Mouse (Mus musculus): ENCODE results near the gene Elf1.
A peak's percentile ranks its signal among the peaks of the same experiment; 100 is the strongest.
"Not testable (repeated sequence)": the region's sequence is repeated elsewhere in the genome, so short reads cannot be mapped to it uniquely, and the experiment has no call there.

The Elf1 gene

DNA sequence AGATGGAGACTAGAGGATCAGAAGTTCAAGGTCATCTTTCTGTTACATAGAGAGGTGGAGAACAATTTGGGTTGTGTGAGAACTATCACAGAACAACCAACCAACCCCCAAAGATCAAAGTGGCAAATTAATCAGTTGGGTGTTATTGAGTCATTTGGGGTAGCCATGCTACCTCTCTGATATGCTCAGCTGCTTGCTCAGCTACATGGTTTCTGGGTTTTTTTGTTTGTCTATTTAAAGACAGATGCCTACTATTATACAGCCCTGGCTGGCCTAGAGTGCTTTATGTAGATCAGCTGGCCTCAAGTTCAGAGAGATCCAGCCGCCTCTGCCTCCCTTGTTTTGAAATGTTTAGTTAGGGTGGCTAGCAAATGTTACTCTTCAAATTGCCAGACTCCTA lies 40.1 kb downstream of the Elf1 start:
- no peak for DNase-seq (ENCODE audit: low spot score in 2 of 2)

DNA sequence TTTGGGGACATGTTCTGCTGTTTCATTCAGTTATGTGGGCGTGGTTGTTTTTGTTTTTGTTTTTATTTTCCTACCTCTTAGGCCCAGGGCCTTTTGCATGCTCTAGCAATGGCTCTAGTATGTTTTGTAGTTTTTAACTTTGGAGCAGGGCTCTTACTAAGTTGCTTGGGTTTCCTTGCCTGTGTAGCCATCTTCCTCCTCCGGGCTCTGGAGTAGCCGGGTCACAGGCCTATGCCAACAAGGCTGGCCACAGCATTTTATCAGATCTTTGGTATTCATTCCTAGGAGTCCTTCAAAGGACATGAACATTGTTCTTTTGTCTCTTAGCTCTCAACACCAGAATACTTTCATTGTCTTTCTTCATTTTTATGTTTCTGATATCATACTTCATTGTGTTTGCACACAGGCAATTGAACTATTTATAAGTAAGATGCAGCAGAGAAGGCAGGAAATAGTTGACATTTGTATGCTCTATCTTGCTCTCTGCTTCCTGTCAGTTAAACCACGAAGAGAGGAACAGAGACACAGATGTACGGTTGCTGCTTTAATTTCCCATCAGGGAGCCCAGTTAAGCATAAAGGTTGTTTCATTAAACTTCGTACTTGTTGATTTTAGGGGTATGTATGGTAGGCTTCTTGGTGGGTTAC lies 40.6 kb downstream of the Elf1 start:
- peak; percentile 72 to 78 for DNase-seq (ENCODE audit: low spot score in 2 of 2)

DNA sequence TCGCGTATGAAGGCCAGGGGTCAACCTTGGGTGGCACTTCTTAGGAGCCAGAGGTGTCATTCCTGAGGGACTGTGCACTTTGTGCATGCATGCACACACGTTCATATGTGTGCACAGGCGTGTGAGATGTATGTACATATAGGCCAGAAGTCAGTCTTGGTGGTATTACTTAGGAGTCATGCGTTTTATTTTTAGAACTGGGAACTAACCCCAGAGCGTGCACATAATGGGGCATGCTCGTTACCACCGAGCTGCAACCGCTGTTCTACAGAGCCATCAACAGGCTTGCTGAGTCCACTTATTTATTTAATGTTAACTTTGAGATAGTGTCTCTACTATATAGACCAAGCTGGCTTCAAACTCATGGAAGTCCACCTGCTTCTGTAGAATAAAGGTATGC lies 41.4 kb downstream of the Elf1 start:
- peak; percentile 72 to 73 for DNase-seq (ENCODE audit: low spot score in 2 of 2)

DNA sequence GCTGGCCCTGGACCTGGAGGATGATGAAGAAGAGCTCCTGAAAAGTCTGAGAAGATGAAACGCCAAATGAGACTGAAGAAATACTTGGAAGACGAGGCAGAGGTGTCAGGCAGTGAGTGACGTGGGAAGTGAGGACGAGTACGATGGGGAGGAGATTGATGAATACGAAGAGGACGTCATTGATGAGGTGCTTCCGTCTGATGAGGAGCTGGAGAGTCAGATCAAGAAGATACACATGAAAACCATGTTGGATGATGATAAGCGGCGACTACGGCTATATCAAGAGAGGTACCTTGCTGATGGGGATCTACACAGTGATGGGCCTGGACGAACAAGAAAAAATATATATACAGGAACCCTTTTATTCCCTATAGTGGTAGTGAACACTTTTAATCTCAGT lies 45.1 kb downstream of the Elf1 start:
- not testable (repeated sequence) for DNase-seq (ENCODE audit: low spot score in 2 of 2)

DNA sequence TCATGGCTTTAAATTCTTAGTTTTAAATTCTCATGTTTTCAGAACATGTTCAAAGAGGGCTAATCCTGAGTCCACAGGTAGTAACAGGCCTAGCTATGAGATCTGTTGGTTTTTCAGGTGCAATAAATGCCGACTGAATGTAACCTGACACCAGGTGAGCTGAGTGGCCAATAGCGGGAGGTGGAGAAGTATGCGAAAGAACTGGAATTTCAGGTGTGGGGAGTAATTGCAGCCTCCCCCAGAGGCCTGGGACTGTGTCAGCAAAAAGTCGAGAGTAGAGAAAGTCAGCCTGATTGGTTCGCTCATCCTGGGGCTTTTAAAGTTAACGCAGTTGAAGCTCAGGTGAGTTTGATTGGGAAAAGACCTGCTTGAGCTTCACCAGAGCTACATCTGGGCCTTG lies 46.7 kb downstream of the Elf1 start:
- no peak for DNase-seq (ENCODE audit: low spot score in 2 of 2)

DNA sequence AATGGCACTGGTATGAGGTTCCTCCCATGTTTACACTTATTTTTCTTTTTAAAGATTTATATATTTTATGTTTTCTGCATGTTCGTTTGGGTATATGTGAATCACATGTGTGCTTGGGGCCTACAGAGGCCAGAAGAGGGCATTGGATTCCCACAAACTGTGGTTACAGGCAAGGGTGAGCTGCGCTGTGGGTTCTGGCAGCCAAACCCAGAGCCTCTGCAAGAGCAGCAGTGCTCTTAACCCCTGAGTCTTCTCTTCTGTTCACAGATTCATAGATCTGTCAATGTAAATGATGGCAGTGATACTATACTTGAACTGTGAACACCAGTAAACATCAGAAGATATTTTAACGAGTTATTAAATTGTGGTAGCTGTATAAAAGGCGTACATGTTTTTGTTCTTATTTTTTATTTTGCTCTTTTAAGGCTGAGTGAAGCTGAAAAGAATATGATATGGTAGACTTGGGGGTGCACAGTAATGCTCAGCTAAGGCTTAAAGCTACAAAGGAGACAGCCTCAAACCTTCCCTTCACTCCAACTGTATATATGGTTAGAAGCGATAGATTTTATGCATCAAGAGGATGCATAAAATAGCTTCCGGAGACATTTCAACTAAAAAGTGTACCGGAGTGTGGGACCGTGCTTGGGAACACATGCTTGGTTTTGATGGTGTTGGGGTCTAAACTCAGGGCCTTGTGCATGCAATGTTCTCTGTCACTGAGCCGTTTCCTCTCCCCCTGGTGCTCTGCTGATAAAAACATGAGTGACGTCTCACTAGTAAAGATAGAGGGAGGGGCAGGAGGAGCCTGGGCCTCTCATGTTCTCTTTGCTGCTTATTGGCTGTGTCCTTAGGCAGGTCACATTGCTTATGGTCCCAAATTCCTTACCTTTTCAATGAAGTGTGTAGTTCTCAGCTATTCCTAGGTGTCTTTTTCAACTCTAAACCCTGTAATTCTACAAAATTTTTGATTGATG lies 48.9 kb downstream of the Elf1 start:
- DNase-seq (ENCODE audit: low spot score in 2 of 2) = peak; percentile 65 to 67

DNA sequence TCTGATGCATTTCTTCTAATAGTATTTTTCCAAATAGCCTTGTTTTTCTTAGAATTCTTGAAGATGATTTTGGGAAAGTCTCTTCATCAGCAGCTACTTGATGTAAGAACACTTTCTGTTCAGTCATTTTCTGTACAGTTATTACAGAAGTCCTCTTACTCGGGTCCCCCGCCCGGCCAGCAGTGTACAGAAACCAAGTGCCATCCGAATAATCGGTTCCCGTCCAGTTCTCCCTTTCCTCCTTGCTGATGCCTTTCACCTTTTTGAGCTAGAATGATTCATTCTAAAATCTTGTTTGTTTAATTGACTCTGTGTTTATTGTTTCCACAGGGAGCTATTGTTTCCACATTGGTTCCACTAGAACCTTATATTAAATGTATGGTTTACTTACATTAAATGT lies 49.8 kb downstream of the Elf1 start:
- DNase-seq (ENCODE audit: low spot score in 2 of 2) = no peak

DNA sequence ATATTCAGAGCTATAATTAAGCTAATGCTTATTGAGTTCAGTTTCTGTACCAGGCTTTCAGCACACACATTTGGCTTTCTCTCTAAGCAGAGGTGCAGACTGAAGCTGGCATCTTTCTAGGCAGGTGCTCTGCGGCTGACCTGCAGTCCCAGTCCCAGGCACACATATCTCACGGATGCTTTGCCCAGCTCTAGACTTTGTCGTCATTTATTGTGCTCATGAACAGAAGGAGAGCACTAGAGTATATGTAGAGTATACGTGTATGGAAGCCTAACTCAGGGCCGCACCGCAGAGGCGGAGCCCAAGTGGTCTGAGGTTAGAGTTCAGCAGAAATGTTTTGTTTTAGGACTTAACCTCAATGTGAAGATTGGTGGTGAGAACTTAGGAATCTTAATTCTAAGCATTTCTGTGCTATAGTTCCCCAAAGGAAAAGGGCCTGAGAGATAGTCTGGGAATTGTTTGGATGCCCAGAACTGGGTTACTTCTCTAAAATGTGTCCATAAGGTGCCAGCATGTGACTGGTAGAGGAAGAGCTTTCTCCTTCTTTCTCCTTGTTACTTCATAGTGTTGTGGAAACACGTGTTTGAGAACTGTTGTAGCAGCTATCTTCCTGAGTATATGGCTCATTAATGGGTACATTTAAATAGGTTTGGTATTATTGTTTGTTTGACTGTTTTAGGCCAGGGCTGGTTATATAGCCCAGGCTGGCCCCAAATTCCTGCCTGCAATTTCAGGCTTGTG lies 51.2 kb downstream of the Elf1 start:
- no peak for DNase-seq (ENCODE audit: low spot score in 2 of 2)

DNA sequence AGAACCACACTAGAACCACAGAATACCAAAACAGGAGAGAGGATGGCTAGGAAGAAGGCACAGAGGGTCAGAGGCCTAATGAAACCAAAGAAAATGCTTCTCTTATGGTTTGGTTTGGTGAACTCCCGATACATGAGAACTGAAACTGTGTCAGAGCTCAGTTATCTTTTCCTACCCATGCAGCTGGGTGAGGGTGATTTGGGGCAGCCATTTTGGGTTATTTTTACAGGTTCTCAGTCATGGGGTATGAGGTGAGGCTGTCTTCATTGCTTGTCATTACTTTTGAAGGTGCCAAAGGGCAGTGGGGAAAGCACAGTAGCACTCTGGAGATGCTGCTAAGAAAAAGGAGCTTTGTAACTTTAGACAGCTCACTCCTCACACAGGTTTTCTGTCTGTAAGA lies 52.4 kb downstream of the Elf1 start:
- DNase-seq (ENCODE audit: low spot score in 2 of 2) = peak; percentile 70 to 79

DNA sequence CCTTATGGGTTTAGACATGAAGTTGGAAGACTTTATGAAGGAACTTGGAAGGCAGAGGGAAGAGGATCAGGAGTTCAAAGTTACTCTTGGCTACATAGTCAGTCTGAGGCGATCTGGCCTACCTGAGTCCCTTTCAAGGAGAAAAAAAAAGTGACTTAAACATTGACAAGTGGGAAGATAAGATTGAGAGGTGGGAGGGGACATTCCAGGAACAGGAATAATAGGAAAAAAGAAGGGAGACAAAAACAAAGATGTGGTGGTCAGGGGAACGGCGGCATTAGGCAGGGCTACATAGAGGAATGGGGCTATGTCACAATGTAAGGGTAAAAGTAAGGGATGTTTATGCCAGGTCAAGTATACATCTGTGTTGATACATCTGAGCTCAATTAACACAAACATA lies 53.2 kb downstream of the Elf1 start:
- DNase-seq (ENCODE audit: low spot score in 2 of 2) = no peak

DNA sequence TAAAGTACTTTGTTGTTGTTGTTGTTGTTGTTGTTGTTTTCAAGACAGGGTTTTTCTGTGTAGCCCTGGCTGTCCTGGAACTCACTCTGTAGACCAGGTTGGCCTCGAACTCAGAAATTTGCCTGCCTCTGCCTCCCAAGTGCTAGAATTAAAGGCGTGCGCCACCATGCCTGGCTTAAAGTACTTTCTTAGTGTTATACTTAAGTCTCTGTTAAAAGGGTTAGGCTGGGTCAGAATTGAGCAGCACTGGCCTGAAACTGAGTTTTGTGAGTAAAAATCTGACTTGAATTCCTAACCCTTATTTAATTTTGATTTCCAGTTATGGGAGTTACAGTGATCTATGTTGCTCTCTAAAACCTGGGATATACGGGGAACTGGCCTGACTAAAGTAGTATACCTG lies 53.7 kb downstream of the Elf1 start:
- DNase-seq (ENCODE audit: low spot score in 2 of 2) = not testable (repeated sequence)

DNA sequence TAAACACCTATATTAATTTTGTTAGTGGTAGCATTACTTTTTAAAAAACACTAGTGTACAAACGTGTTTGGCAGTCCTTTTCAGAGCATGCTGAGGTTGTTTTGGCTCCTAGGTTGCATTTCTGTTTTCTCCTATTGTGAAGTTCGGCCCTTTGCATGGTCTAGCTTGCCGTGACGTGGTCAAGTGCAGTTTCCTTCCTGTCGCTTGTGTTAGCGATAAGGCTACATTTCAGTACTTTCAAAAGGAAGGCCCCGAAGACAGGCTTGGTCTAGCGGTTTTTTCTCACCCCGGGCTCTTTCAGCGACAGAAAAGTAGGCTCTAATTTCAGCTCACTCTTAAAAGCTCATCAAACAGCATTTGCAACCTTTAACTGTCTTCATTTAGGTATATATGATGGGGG lies 54.3 kb downstream of the Elf1 start:
- DNase-seq (ENCODE audit: low spot score in 2 of 2) = peak; percentile 83 to 84

DNA sequence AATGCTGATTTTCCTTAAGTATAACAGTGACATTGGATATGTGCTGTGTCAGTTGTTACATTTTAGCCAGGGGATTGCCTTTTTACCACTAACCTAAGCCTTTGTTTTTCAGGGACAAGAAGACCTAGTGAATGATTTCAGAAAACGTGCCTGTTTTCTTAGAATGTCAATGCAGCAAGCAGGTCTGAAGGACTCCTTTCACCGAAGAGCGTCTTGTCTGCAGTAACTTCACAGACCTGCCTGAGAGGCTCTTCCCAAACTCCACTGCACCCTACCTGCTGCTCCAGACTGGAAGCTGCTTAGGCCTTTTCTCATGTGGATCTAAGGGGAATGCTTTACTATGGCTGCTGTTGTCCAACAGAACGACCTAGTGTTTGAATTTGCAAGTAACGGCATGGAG lies 55.0 kb downstream of the Elf1 start:
- no peak for DNase-seq (ENCODE audit: low spot score in 2 of 2)

DNA sequence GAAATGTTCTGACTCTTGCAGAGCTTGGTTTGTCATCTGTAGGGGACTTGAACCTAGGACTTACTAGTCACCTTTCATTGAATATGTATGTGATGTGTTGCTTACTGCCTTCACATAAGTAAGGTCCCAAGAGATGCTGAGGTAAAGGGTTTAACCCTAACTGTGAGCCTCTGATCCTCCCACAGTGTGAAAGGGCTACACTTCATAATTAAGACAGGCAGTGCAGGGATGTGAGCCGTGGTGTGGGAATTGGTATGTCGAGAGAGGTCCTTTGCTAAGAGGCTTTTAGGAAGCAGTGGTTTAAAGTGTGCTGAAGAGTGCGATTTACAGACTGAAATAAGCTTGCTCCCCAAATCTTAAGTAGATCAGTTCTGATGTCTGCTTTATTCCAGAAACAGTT lies 55.8 kb downstream of the Elf1 start:
- DNase-seq (ENCODE audit: low spot score in 2 of 2) = no peak

DNA sequence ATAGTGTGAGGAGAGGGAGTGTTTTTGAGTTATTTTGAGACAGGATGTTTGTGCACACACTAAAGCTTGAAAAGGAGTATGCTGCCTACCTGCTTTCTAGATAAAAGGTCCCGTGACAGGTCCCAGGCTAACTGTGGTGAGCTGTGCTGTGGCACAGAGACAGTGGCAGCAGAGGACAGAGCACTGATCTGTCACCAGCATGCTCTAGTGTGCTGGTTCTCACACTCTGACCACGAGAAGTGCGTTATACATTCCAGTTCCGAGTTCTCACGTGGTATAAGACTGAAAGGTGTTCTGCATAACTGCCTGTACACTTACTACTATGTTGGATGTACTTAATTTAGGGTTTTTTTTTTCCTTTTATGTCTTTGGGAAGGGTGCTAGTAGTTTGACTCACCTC lies 56.5 kb downstream of the Elf1 start:
- peak; percentile 74 to 76 for DNase-seq (ENCODE audit: low spot score in 2 of 2)

DNA sequence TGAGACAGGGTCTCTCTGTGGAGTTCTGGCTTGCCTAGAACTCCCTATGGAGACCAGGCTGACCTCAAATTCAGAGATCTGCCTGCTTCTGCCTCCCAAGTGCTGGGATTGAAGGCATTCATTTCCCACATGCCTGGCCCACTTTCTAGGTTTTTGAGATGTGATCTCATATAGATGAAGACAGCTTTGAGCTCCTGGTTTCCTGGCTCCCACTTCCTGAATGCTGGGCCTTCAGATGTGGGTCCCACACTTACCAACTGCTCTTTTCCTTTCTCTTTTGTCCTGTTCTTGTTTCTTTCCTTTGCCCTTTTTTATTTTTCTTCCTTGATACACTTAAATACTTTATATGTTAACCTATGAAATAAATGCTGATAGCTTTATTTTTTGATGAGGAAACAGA lies 56.9 kb downstream of the Elf1 start:
- DNase-seq (ENCODE audit: low spot score in 2 of 2) = no peak

DNA sequence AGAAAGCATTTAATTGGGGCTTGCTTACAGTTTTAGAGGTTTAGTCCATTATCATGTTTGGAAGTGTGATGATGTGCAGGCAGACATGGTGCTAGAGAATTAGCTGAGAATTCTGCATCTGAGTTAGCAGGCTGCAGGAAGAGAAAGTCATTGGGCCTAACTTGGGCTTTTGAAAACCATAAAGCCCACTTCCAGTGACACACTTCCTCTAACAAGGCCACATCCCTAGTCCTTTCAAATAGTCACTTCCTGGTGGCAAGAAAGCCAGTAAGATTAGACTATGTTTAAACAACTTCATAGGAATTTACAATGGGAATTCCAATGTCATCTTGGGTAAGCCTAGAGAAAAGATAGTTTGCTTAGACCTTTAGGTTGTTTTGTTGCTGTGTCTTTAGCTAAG lies 60.6 kb downstream of the Elf1 start:
- DNase-seq (ENCODE audit: low spot score in 2 of 2) = no peak

DNA sequence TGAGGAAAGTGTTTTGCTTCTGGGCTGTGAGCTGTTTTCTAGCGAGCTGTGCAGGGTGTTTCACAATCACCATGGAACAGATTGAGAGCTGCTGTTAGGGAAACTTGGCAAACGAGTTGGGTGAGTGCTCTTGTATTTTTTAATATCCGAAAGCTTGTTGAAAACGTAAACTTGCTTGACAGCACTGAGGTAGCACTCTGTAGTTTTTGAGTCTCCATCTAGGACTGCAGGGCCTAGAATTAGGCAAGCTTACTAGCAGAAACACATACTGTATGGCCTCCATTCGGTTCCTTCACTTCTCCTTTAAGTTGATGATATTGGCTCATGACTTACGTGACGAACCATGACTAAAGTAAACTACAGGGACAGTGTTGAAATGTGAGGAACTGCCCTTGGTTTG lies 68.3 kb downstream of the Elf1 start:
- DNase-seq (ENCODE audit: low spot score in 2 of 2) = no peak

DNA sequence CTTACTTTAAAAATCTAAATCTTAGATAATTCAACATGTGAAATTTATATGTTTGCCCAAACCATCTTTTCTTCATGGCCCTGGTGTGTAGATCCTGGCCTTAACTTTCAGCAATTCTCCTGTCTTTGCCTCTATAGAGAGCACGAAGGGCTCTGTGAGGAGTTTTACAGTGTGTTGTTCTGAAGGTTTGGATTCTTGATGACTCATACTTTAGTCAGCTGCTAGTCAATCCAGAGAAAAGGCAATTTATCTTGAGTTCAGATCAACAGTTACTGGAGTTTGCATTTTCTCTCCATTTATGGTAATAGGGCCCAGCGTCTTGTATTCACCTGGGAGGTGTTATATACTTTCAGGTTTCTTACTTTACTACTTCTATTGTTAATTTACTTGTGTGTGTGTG lies 70.9 kb downstream of the Elf1 start:
- DNase-seq (ENCODE audit: low spot score in 2 of 2) = no peak

DNA sequence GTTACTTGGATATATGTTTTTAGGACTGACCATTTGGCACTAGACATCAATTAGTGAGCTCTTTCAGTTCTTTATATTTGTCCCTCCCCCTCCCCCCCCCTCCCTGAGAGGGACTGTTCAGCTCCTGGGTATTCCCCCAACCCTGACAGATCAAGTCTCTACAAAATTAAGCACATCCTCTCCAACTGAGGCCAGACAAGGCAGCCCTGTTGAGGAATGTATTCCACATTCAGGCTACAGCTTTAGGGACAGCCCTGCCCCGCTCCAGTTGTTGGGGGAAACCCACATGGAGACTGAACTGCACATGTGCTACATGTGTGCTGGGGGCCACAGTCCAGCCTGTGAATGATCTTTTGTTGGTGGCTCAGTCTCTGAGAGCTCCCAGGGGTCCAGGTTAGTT lies 71.9 kb downstream of the Elf1 start:
- DNase-seq (ENCODE audit: low spot score in 2 of 2) = no peak

DNA sequence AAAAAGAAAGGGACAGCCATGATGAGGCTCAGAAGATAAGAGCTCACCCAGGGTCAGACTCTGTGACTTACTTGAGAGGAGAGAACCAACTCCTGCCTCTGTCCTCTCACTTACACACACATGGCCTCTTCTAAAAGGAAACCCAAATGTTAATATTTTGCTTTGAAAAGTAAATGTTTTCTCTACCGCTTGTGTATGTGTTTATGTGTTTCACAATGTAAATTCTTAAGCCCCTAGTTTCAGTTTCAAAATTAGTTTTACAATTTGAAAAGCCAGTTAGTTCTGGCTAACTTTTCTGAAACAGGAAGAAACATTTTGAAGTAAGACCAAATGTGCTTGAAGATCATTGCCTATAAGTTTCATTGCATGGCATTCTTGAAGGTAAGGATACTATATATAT lies 76.8 kb downstream of the Elf1 start:
- DNase-seq (ENCODE audit: low spot score in 2 of 2) = no peak

DNA sequence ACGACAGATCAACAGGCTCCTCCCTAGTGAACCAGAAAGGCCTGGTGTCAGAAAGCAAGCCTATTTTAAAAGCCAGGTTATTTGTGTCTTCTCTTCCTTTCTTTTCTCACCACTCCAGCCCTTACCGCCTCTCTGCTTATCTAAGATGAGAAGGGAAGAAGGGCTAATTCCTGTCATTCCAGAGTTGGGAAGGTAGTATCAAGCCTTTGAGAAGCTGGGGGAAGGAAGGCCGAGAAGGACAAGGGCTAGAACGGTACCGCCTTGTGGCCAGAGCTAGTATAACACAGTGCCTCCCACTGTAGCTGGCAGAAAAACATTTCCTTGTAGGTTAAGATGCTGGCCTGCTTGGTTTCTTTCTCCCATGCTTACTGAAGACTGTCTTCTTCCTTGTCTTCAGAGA lies 81.8 kb downstream of the Elf1 start:
- peak; percentile 26 to 35 for DNase-seq (ENCODE audit: low spot score in 2 of 2)

DNA sequence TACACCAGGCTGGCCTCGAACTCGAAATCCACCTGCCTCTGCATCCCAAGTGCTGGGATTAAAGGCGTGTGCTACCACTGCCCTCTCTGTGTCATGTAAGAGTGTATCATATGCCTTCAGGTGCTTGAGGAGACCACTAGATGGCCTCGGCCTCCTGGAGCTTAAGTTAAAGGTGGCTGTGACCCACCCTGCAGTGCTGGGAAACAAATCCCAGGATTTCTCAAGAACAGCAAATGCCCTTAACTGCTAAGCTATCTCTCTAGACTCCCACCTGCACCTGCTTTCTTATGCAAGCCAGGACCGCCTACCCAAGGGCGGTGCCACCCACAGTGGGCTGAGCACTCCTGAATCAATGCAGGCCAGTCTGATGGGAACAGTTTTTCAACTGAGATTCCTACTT lies 83.8 kb downstream of the Elf1 start:
- DNase-seq (ENCODE audit: low spot score in 2 of 2) = no peak
